Mouse (Mus musculus) c-Kit-positive CD71-positive TER-119-positive erythroid progenitor cells, embryonic 14.5 days (primary cell): ENCODE measurements around the gene Slc5a5.

Source experiments
- DNase-seq: peaks from one replicate; pipeline ENCODE4 v3.0.0-alpha.2; 2013; ENCODE audit warnings: low spot score

Gene Slc5a5

DNA sequence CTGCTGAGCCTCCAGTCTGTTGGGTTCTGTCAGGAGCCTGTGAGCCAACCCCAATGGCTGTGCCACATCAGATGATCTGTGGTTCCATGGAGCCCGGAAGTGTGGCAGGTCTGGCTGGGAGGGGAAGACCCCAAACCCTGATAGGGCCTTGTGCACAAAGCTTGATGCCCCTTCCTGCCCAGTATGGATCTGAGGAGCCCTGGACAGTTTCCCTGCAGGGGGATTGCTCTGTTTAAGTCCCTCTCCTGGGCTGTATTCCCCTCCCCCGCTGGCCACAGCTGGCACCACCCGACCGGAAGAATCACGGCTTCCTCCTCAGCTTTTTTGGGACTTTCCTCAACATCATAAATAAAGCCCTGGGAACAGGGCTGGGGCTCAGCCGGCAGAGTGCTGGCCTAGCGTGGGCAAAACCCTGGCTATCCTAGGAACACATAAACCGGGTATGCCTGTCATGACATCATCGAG, 59.5 kb downstream of the Slc5a5 start:
- DNase-seq, result no peak
